Mouse (Mus musculus) erythroblast, adult 5-6 weeks (primary cell): ENCODE data around the gene Rad51b. TPM values are rescaled to one million over a fixed set of nuclear protein-coding genes. Genes with fewer than 3 reads are reported as not detected.

ENCODE experiments used
- ATAC-seq: replicated peaks from 2 replicates; pipeline ENCODE4 v1.8.0; 2016; ENCODE audit warnings: moderate number of reproducible peaks, mild to moderate bottlenecking, moderate TSS enrichment, inconsistent platforms; ENCODE audit not compliant: poor library complexity, low FRiP score, severe bottlenecking
- total RNA-seq, 2 experiments: library from RNA; stranded (forward) in 1 of 2; stranded (reverse) in 1 of 2; fragments of 150-400 nt in 1 of 2; fragments of 200-764, 138-1000 nt in 1 of 2; gene quantifications; 2 replicates each; pipeline versions ENCODE4 v1.2.3 to v1.2.4; 2015 to 2017; ENCODE audit warnings: low replicate concordance in 2 of 2

The Rad51b gene
- total RNA-seq, 2 experiments from 2014 or later, result 3.5 to 4.2 TPM

DNA sequence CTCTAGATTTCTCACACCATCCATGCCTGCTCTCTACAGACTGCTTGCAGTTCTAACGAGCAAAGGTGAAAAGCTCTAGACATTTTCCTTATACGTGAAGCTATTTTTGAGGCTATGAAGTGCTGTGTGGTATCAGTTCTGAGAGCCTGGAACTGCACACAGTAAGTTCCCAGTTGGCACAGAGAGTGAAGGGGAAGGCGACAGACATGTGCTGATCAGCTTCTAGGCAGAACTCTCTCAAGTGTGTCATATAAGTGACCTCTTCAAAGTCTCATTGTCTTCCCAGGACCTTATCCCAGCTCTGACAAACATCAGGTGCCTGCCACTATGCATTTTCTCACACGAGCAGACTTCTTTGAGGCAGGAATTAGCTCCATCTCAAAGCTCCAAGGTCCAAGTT, 530.7 kb downstream of the Rad51b start:
- ATAC-seq, result no peak

DNA sequence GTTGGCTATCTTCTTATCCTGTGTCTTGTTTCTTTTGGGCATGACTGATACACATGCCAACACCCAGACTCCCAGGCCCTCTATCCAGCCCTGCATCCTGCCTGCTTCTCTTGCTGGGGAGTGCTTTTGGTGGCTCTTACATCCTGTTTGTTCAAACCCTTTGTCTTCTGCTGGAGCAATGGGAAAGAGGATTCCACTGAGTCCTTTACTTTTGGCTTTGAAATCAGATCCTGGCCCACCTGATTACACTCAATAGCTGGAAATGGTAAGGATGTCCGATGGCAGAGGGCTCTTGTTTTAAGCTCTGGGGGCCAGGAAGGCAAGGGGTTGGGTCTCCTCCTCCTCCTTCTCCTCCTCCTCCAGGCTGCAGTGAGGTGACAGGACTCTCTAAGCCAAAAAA, 533.6 kb downstream of the Rad51b start:
- ATAC-seq, result no peak

DNA sequence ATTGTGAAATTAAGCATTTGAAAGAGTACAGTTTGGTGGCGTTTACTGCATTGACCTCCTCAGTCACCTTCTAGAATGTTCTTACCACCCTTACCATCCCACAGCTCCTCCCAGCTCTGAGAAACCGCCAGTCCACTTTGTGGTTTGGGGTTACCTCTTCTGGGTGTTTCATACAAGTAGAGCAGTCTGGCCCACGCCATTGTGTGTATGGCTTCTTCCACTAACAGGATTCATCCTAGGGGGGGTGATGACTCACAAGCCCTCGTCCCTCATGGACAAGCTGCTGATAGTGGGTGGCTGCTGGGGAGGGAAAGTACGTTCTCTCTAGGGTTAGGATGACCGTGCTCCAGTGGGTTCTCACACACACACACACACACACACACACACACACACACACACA, 535.5 kb downstream of the Rad51b start:
- ATAC-seq, result no peak

DNA sequence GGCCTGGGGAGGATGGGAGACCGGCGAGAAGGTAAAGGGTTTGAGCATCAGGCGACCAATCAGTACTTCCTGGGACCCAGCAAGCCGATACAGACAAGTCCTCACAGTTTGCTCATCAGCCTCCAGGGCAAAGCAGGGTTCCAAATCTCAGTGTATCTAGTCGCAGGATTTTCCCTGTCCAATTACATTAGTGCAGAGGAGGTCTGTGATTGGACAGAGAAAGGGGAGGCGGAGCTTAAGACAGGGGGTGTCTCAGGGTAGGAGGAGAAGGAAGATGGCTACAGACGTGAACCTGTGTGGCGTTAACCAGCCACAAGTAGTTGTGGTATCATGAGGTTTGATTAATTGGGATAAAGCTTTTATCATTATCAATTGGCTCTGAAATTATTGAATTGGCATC, 538.4 kb downstream of the Rad51b start:
- no peak for ATAC-seq

DNA sequence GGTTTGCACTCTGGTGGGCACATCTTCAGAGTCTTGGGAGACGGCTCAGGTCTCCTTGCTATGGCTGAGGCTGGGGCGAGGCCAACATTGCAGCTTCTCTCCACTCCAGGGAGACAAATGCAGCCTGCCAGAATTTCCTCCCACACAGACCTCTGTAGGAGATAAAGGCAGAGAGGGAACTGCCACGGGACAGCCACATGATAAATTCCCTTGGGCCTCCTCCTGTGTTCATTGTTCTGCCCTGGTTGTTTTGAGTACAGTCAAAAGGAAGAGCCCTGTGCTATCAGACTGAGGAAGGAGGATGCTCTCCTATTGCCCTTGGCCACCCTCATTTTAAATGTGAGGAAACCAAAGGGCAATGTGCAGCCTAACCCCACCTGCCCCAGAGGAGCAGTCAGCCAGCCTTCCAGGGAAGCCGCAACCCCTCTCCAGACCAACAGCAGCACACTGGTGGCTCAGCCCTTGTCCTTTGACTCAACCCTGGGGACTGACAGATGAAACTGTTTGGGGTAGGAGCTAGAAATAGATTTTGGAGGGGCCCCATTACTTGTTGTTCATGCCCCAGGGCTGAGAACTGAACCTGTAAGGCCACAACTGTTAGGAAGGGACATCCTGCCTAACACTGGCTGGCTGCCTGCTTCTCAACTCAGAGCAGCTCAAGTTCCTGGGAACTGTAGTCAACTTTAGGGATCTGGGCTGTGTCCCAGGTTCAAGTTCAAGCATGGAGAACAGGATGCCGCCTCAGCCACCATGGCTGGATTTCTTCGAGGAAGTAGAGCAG, 541.3 kb downstream of the Rad51b start:
- ATAC-seq, result no peak

DNA sequence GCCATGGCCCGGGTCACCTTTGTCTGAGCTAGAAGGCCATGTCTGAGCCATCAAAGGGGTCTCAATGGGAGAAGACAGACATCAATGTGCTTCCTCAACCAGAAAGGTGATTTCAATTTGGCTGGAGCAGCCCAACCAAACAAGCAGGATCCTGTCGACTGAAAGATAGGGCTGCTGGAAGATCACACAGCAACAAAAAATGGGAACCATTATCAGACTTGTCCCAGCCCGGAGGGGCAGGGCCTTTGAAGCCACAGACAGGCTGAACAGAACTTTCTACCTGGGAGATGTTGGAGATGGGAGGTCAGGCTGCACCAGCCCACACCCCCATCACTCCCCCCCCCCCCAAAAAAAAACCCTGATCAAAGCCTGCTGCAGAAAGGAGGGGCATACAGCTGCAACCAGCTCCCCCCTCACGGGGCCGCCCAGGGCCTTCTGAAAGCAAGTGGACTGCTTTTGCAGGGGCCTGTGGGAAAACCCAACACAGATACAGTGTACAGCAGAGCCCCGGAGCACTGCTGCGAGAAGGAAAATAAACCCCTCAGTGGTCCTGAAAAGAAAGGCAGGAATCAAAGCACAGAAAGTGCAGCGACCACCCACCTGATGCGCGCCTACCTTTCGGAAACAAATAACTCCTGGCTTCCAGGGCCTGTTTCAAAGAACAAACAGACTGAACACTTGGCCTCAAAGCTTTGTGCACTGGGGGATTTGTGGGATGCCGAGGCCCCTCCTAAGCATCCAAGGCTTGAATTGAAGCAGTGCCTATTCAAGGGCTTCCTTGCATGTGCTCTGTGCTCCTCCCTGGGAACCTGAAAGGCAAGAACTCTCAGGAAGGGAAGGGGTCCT, 542.2 kb downstream of the Rad51b start:
- no peak for ATAC-seq

DNA sequence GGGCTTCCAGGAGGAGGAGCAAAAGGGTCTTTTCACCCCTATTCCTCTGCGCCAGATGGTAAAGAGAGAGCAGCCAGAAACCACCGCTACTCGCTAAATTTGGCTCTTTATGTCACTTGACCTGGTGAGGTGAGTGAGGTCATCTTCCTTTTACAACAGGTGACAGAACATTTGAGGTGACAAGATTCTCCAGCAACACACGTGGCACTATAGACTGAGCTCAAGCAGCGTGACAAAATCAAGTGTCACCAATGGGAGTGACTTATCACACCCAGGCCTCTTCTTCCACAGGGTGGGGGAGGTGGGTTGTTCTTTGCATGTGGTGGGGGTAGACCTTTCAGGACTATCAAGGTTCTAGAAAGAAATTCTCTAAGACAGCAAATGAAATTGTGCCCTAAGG, 543.4 kb downstream of the Rad51b start:
- ATAC-seq, result no peak

DNA sequence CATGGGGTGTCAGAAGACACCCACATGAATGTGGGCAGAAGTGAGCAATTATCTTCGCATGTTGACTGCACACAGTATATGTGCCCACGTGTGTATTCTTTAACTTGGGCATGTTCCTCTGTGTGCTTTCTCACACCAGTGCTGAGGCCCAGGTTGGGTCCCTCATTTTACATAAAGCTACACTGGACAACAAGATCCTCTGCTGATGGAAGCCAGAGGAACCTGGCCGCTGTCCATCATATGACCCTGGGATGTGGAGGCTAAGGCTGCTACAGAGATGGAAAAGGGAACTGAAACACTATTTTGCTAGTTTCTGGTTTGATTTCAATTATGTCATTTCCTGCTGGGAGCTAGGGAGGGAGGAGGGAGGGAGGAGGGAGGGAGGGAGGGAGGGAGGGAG, 544.2 kb downstream of the Rad51b start:
- ATAC-seq, result no peak

DNA sequence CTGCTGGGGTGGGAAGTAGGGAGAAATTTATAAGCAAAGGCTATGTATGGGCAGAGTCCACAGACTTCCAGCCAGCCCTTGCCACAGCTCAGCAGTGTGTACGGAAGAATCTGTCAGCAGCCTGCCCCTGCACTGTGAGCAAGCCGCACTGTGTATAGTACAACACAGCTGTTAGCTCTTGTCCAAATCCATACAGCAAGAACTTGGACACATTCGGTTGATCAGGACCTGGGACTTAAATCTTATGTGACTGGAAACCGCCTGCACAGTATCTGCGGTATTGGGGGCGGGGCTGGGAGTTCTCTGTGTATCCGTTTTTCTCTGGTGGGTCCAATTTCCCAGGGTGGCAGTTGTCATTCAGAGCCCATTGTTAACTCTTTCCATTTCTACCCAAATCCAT, 545.2 kb downstream of the Rad51b start:
- no peak for ATAC-seq

DNA sequence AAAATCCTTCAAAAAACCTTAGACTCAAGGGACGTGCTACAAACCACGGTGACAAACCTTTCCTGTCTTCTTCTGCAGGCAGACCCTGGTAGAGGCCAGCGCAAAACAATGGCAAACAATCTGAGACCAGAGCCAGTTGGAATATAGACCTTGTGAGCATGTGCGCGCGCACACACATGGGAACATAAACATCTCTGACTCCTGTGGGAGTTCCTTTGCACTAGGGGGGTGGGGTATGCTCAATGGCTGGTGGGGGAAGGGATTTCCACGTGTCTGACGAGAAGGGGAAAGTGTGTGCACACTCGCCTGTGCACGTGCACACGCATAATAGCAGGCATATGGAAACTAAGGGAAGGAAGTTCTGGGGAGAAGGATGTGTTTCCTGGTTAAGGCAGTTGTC, 545.9 kb downstream of the Rad51b start:
- no peak for ATAC-seq

DNA sequence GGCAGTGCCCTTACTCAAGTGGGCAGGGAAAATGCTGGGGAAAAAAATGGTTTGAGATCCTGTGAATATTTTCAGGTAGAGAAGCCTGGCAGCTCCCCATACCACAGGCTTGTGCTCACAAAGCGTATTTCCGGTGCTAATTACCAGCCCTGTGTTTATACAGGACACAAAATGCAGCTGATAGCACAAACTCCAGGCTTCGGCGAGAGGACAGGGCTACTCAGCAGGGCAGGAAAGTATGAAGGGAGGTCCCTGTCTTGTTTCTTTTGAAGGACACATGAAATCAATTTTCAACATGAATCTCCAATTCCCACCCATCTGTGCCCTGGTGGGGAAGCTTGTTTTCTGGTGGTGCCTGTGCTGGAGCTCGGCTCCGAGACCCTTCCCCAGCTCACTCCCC, 546.4 kb downstream of the Rad51b start:
- no peak for ATAC-seq

DNA sequence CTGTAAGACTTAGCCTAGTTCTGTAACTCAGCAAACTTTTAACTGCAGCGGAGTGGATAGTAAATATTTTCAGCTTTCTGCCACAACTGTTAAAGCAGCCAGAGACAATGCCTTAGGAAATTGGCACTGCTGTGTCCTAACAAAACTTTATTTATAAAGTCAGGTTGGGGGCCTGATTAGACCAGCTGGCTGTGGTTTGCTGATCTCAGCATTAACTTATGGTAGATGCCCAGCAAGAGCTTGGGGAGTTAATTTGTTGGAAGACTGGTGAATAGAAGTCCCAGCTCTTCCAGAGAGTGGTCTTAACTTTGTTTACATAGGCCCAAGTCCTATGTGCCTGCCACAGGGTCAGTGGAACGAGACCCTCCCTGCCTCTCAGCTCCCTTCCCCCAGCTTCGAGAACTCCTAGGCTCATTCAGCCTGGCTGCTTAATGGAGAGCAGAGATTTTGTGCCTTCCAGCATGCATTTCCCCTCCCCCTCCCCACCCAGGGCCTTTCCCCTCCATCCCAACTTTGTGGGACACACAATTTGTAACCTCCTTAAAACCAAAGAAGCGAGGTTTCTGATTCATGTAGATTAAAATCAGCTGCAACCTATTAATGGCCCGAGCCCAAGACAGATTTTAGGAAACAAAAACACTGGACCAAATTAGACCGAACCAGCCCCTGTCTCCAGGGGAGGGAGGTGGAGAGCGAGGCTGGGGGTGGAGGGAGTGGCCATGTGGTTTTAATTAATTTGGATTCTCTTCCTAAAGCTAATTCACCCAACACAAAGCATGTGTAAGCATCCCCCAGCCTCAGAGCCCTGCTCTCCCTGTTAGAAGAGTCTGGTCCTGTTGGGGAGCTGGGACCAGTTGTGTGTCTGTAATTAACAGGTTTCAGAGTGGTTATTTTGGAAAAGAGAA, 549.4 kb downstream of the Rad51b start:
- no peak for ATAC-seq

DNA sequence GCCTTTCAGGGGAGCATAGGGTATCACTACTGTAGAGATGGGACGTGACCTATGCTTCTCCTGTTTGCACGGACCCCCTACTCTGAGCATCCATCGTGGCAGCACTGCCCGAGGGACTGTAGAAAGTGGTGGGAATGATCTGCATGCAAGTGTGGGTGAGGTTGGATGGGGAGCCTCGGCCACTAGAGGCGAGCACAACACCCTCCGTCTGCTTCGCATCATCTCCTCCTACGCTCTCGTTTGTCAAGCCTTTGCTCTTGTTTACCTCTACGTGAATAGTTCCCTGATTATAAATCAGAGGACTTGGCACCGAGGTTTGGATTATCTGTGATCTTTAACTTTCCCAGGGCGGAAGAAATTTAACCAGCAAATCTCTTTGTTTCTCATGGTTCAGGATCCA, 551.5 kb downstream of the Rad51b start:
- no peak for ATAC-seq

DNA sequence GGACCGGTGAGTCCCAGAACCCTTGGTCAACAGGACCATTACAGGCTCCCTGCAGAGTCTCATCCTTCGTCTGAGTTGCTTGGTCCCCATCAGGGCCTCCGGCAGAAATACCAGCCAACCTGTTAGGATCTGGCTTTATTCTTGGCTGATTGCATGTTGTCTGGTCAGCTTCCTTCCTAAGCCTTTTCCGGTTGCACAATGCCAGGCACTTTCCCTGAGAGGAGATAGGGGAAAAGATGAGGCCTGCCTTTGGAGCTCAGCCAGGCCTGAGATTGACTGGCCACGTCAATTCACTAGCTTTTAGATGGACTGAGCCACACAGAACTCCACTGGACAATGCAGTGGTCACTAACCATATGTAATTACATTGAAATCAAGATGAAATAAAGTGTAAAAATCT, 552.9 kb downstream of the Rad51b start:
- ATAC-seq, result no peak

DNA sequence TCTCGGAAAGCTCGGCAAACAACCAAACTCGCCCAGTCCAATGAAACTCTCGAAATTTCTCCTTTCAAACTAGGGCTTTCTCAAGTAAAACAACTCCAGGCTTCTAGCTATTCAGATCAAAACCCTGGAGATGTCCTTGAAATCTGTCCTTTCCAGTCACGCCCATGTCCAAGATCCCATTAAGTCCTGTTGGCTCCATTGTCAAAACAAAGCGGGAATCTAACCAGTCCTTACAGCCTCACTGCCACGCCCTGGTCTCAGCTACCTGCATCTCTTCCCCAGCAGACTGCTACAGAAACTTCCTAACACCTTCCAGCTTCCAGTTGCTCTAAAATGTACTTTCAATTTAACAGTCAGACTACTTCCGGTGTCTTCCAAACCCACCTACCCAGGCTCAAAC, 554.8 kb downstream of the Rad51b start:
- ATAC-seq, result no peak

DNA sequence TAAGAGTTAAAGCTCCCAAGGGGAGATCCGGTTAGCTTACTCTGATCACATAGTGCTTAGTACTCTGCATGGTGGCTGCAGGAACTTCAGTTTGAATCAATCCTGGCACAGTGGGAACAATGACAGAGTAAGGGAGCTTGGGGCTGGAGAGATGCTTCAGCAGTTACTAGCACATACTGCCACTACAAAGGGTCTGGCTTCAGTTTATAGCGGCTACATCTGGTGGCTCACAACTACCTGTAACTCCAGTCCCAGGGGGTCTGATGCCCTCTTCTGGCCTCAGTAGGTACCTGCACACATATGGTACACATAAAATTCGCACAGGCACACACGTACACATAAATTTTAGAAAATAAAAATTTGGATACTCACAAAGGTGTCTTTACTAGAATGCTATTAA, 555.5 kb downstream of the Rad51b start:
- no peak for ATAC-seq

DNA sequence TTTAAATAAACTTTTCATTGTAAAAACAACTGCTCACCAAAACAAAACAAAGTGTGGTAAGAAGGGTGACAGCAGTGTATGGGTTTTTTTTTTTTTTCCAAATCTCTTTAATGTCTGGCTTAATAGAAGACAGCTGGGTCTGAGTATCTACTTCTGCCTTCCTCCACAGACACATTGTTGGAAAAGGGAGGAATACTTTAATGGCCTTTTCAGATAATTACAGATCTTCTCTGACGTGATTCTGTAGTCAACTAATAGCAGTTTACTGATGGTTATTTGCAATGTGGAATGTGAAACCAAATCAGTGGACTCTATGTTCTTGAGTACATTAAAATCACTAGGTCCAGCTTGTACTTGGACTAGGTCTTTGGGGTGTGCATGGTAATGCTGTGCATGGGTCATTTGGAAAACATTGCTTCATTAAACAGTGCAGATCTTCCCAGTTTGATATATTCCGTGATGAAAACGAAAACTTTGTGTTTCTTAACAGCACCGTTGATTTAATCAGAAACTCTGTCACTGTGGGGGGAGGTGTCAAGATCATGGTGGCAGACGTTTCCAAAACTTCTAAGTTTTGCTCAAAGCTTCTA, 556.9 kb downstream of the Rad51b start:
- no peak for ATAC-seq

DNA sequence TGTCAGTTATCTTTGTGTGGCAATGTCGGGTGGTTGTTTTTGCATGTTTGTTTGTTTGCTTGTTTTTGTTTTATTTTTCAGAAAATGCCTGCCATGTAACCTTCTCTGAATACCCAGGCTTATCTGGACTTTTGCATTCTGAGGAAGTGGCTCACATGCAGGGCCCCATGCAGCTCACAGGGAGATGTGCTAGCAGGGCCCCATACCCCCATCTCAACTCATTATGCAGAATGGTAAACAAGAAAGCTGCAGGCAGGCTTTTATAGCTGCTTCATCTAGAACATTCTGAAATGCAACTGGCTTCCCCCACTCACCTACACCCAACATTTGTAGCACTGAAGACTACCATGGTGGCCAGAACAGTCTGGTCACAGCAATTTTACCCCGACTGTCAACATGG, 557.4 kb downstream of the Rad51b start:
- no peak for ATAC-seq

DNA sequence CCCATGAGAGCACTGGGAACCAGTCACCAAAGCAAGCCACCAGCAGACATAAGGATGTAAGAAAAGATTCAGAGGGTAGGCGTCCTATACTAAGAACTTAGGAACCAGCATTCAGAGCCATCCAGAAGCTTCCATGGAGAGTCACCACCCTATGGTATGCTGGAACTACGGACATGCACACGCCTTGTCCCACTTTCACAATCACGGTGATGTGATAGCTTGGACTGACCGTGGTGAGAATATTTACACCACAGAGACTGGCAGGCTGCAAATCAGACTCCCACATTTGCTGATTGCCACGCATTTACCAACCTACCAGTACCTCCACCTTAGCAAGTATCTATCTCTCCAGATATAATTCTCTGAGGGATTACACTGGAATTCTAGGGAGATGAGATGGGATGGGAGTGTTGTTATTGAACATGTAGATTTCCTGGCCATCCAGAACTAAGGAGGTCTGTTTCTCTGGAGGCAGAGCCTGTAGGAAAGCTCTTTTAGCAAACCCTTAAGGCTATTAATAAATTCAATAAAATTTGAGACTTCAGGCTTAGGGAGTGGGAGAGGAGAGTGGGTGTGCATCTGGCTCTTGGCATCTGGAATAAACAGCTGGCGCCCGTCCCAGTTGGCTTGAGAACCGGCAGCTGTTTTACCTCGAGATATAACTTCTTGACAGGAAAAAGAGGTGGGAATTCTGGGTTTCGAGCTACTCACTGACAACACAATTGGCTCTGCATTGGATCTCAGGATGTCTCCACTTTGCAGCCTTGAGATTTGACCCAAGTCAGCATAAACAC, 559.2 kb downstream of the Rad51b start:
- no peak for ATAC-seq
